Mouse (Mus musculus): ENCODE measurements around the gene Pnma3. TPM values are rescaled to one million over a fixed set of nuclear protein-coding genes. Genes with fewer than 3 reads are reported as not detected.
"Not testable (repeated sequence)": the region's sequence is repeated elsewhere in the genome, so short reads cannot be mapped to it uniquely, and the experiment has no call there.

The Pnma3 gene
- polyA plus RNA-seq, 1 experiment from 2014 or later: 0.59 TPM

- H3K9me3 ChIP-seq (ENCODE audit: control insufficient read depth, low read length); H3K27me3 ChIP-seq (ENCODE audit: control insufficient read depth, insufficient read depth, low read length); DNase-seq (ENCODE audit: low spot score, missing footprints); ATAC-seq (ENCODE audit: low FRiP score); H3K4me1 ChIP-seq (ENCODE audit: control insufficient read depth, insufficient read depth, low read length); H3K36me3 ChIP-seq (ENCODE audit: control insufficient read depth, insufficient read depth, low read length); H3K4me3 ChIP-seq (ENCODE audit: low read depth, low read length); H3K27ac ChIP-seq (ENCODE audit: low read depth, low read length); H3K9ac ChIP-seq (ENCODE audit: low read length); H3K4me2 ChIP-seq: not testable (repeated sequence)
- 85% methylated on average over 17 of the region's 19 CpGs for WGBS
These were observed 17.9 kb downstream of the Pnma3 start, which contains the start of gene Xlr4a for GRCm38 (mm10) chrX:73082267-73083055. Gene Xlr4a, minus strand, starts transcription at chrX:73082478.

- H3K4me1 ChIP-seq (ENCODE audit: control insufficient read depth, insufficient read depth, low read length); H3K4me3 ChIP-seq (ENCODE audit: low read depth, low read length); H3K27me3 ChIP-seq (ENCODE audit: control insufficient read depth, insufficient read depth, low read length); ATAC-seq (ENCODE audit: low FRiP score); H3K36me3 ChIP-seq (ENCODE audit: control insufficient read depth, insufficient read depth, low read length); DNase-seq (ENCODE audit: low spot score, missing footprints); H3K9ac ChIP-seq (ENCODE audit: low read length); H3K9me3 ChIP-seq (ENCODE audit: control insufficient read depth, low read length); H3K4me2 ChIP-seq; H3K27ac ChIP-seq (ENCODE audit: low read depth, low read length): not testable (repeated sequence)
- WGBS: 86% methylated on average over 13 of the region's 13 CpGs
These were observed 32.4 kb downstream of the Pnma3 start, which contains the start of gene Xlr3a for GRCm38 (mm10) chrX:73096941-73097508. Gene Xlr3a, minus strand, starts transcription at chrX:73097095.

- not testable (repeated sequence) for H3K9ac ChIP-seq (ENCODE audit: low read length); H3K36me3 ChIP-seq (ENCODE audit: control insufficient read depth, insufficient read depth, low read length); H3K27ac ChIP-seq (ENCODE audit: low read depth, low read length); DNase-seq (ENCODE audit: low spot score, missing footprints); H3K4me3 ChIP-seq (ENCODE audit: low read depth, low read length); H3K4me2 ChIP-seq; H3K9me3 ChIP-seq (ENCODE audit: control insufficient read depth, low read length); H3K27me3 ChIP-seq (ENCODE audit: control insufficient read depth, insufficient read depth, low read length); ATAC-seq (ENCODE audit: low FRiP score); H3K4me1 ChIP-seq (ENCODE audit: control insufficient read depth, insufficient read depth, low read length)
- no CpG with 5 or more reads among the region's 7 CpGs for WGBS
These were observed 52.2 kb downstream of the Pnma3 start, which contains the start of gene Gm14685 for GRCm38 (mm10) chrX:73116747-73117146. Gene Gm14685, plus strand, starts transcription at chrX:73117047.

Other genes with a start within 250 kb of the Pnma3 start
- 1.1 and 1.3 TPM in 2 replicates for gene Gabrq, start 239.6 kb upstream of the Pnma3 start, polyA plus RNA-seq (2014; fragmentation: Nextera tagmentation; extraction: Ambion mirVana)
- gene Cetn2, start 146.4 kb upstream of the Pnma3 start, polyA plus RNA-seq (2014; fragmentation: Nextera tagmentation; extraction: Ambion mirVana): 136 and 148 TPM in 2 replicates
- 52.5 and 54.4 TPM in 2 replicates for gene Nsdhl, start 146.2 kb upstream of the Pnma3 start, polyA plus RNA-seq (2014; fragmentation: Nextera tagmentation; extraction: Ambion mirVana)
- gene Zfp185, start 77.4 kb upstream of the Pnma3 start, polyA plus RNA-seq (2014; fragmentation: Nextera tagmentation; extraction: Ambion mirVana): 3.4 and 3.9 TPM in 2 replicates
- not detected in 2 replicates for gene Pnma5, start 27.7 kb upstream of the Pnma3 start, polyA plus RNA-seq (2014; fragmentation: Nextera tagmentation; extraction: Ambion mirVana)
- gene Xlr4a, start 17.7 kb downstream of the Pnma3 start, polyA plus RNA-seq (2014; fragmentation: Nextera tagmentation; extraction: Ambion mirVana): 0.42 and 0.58 TPM in 2 replicates
- 3.8 and 4.7 TPM in 2 replicates for gene Xlr3a, start 32.3 kb downstream of the Pnma3 start, polyA plus RNA-seq (2014; fragmentation: Nextera tagmentation; extraction: Ambion mirVana)
- gene Gm14685, start 52.3 kb downstream of the Pnma3 start, polyA plus RNA-seq (2014; fragmentation: Nextera tagmentation; extraction: Ambion mirVana): 0.23 TPM in 1 of 2 replicates, not detected in the other
- not detected in 2 replicates for gene Xlr5b, start 84.0 kb downstream of the Pnma3 start, polyA plus RNA-seq (2014; fragmentation: Nextera tagmentation; extraction: Ambion mirVana)
- 0.27 TPM in 1 of 2 replicates, not detected in the other for gene DXBay18, start 84.7 kb downstream of the Pnma3 start, polyA plus RNA-seq (2014; fragmentation: Nextera tagmentation; extraction: Ambion mirVana)
- gene Spin2d, start 112.2 kb downstream of the Pnma3 start, polyA plus RNA-seq (2014; fragmentation: Nextera tagmentation; extraction: Ambion mirVana): not detected in 2 replicates
- gene Xlr3b, start 127.4 kb downstream of the Pnma3 start, polyA plus RNA-seq (2014; fragmentation: Nextera tagmentation; extraction: Ambion mirVana): 16.1 and 18.9 TPM in 2 replicates
- gene Xlr4b, start 149.5 kb downstream of the Pnma3 start, polyA plus RNA-seq (2014; fragmentation: Nextera tagmentation; extraction: Ambion mirVana): 0.31 and 0.32 TPM in 2 replicates
- 16.0 and 19.4 TPM in 2 replicates for gene F8a, start 163.5 kb downstream of the Pnma3 start, polyA plus RNA-seq (2014; fragmentation: Nextera tagmentation; extraction: Ambion mirVana)
- 0.12 and 0.22 TPM in 2 replicates for gene Xlr4c, start 178.3 kb downstream of the Pnma3 start, polyA plus RNA-seq (2014; fragmentation: Nextera tagmentation; extraction: Ambion mirVana)
- 0.11 and 0.14 TPM in 2 replicates for gene Xlr3c, start 200.6 kb downstream of the Pnma3 start, polyA plus RNA-seq (2014; fragmentation: Nextera tagmentation; extraction: Ambion mirVana)
- gene Xlr5a, start 228.2 kb downstream of the Pnma3 start, polyA plus RNA-seq (2014; fragmentation: Nextera tagmentation; extraction: Ambion mirVana): not detected in 2 replicates
- not detected in 2 replicates for gene Xlr5c, start 228.2 kb downstream of the Pnma3 start, polyA plus RNA-seq (2014; fragmentation: Nextera tagmentation; extraction: Ambion mirVana)

All from midbrain, embryonic 11.5 days (tissue).